Mouse (Mus musculus): ENCODE measurements around the gene Notum. TPM values are rescaled to one million over a fixed set of nuclear protein-coding genes. Genes with fewer than 3 reads are reported as not detected.
A peak's percentile ranks its signal among the peaks of the same experiment; 100 is the strongest.

Gene Notum
- polyA plus RNA-seq, 1 experiment from 2014 or later: 1.6 TPM

DNA sequence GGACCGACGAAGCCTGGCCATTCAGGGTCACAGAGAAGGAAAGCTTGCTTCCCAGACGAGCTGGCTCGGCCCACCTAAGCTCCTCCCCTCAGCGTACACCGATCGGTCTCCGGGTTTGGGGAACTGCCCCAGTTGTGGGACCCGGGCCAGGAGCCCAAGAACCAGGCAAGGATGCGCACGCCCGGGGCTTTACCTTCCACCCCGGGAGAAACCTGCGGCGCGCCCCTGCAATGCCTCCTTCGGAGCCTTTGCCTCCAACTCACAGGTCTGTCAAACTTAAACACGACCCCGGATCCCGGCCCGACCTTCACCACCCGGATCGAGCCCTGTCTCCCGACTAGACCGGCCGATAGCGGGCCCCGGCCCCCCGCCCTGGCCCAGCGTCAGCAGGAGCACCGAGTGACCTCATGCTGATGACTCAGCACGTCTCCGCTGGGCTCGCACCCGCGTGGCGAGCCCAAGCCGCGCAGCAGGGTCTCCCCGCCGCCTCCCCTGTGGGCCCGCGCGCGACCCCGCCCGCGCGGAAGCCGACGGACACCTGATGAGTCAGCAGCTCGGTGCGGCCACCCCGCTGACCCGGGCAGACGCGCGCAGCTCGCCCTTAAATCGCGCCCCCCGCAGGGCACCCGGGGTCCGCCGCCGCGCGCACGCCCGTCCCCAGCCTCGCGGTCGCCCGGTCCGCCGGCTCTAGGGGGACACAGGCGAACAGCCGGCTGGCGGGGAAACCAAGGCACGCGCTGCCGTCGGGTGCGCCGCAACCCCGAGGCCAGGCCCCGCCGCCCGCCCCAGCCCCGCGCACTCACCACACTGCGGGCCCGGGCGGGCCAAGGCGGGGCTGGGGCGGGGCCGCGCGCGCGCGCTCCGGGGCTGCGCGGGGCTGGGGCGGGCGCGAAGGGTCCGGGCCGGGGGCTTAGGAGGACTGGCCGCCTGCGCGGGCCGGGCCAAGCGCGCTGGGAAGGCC, 28.1 kb downstream of the Notum start:
- H3K4me2 ChIP-seq (ENCODE audit: low read length): peak overlapping the region; percentile 76
- H3K4me1 ChIP-seq (ENCODE audit: control insufficient read depth in 2 of 2, insufficient read depth in 2 of 2, low read length in 2 of 2): peaks cover 25 to 31% of the 10 kb centered on the region in 2 experiments
- H3K27ac ChIP-seq (replicated peaks in 1 of 2; ENCODE audit: control insufficient read depth in 1 of 2, insufficient read depth in 1 of 2, low read depth in 2 of 2, low read length in 2 of 2): peak overlapping the region; percentile 75 to 86
- no peaks in the 10 kb centered on the region for H3K27me3 ChIP-seq (ENCODE audit: control insufficient read depth, insufficient read depth, low read length)
- peaks cover 11% of the 10 kb centered on the region for H3K36me3 ChIP-seq (ENCODE audit: control insufficient read depth, insufficient read depth, low read length)
- ATAC-seq (ENCODE audit: insufficient number of reproducible peaks, insufficient read depth, low FRiP score, low read depth): peak; percentile 71
- under 1% methylated on average over 76 of the region's 116 CpGs for WGBS
- peak overlapping the region; percentile 87 to 92 for H3K4me3 ChIP-seq (ENCODE audit: control insufficient read depth in 1 of 2, insufficient read depth in 1 of 2, low read depth in 1 of 2, low read length in 2 of 2)
- no peaks in the 10 kb centered on the region for H3K9me3 ChIP-seq (ENCODE audit: control insufficient read depth, low read length)
- H3K9ac ChIP-seq (ENCODE audit: low read length): peak overlapping the region; percentile 94

DNA sequence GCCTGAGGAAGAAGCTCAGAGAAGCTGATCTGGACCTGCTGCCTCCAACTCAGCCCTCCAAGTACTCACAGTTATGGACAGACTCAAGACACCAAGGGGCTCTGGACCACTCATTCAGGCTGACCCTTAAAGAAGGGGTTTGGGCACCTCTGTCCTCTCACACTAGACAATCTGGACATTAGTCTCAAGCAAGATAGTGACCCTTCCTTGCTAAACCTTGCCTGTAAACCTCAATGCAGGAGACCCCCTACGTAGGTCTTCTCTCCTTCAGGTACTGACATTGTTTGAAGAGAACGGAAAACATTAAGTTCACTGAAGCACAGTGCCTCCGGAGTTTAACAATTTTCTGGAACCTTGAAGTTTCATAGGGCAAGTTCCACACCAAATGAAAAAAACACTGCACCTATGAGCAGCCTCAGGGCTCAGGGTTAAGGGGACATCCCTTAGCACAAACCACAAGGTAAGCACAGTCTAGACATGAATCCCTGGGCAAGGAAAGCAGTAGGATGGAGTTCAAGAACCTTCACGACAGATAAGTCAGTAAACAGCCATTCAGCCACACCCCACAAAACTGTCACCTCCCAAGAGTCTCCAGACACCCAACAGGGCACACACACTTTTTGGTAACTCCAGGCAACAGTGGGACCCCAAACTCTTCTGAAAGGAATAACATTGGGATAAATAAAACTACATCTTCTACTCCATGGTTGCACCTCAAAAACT, 29.1 kb downstream of the Notum start:
- 69% methylated on average over 4 of the region's 4 CpGs for WGBS
- no peak for ATAC-seq (ENCODE audit: insufficient number of reproducible peaks, insufficient read depth, low FRiP score, low read depth)
- Histone ChIP-seq H3K4me3 (ENCODE audit: control insufficient read depth in 1 of 2, insufficient read depth in 1 of 2, low read depth in 1 of 2, low read length in 2 of 2) (peak overlapping the region; percentile 87 to 92), H3K9ac (ENCODE audit: low read length) (peak overlapping the region; percentile 94), H3K9me3 (ENCODE audit: control insufficient read depth, low read length) (no peaks in the 10 kb centered on the region), H3K36me3 (ENCODE audit: control insufficient read depth, insufficient read depth, low read length) (peaks cover 21% of the 10 kb centered on the region), H3K4me1 (ENCODE audit: control insufficient read depth in 2 of 2, insufficient read depth in 2 of 2, low read length in 2 of 2) (peaks cover 25 to 31% of the 10 kb centered on the region in 2 experiments), H3K27ac (replicated peaks in 1 of 2; ENCODE audit: control insufficient read depth in 1 of 2, insufficient read depth in 1 of 2, low read depth in 2 of 2, low read length in 2 of 2) (peak overlapping the region; percentile 17 to 86; a peak in 3 of 4 replicates), H3K4me2 (ENCODE audit: low read length) (peak overlapping the region; percentile 76), H3K27me3 (ENCODE audit: control insufficient read depth, insufficient read depth, low read length) (no peaks in the 10 kb centered on the region)

DNA sequence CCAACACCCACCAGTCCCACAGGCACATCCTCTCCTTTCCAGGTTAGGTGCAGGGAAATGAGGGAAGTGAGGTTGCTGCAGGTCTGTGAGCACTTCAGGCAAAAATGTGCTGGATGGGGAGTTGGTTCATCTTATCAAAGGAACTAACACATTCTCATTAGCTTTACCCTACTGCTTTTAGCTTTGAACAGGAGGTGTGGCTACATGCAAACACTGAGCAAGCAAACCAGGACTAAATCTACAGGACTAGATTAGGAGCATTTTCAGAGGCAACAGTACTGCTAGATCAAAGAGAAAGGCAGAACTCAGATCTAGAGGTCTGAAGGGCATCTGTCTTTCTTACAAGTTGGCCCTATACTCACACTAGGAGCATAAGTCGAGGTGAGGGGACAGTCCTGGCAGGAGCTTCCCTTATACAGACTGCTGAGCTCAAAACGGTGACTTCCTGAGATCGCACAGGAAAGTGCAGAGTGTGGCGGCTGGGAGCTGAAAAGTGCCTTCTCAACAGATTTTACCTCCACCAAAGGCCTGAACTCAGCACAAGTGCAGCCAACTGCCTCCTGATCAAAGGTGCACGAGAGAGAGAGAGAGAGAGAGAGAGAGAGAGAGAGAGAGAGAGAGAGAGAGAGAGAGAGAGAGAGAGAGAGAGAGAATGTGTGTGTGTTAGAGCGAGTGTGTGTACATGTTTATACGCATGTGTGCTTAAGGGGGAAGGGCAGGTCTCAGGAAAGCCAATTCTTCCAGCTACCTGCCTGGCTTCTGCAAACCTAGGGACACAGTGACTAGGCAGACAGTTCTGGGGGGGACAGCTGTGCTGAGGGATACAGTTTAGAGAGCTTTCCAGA, 29.9 kb downstream of the Notum start:
- peak overlapping the region in 1 of 2 experiments; percentile 87; a peak in 1 of 4 replicates for H3K4me3 ChIP-seq (ENCODE audit: control insufficient read depth in 1 of 2, insufficient read depth in 1 of 2, low read depth in 1 of 2, low read length in 2 of 2)
- ATAC-seq (ENCODE audit: insufficient number of reproducible peaks, insufficient read depth, low FRiP score, low read depth): no peak
- H3K4me2 ChIP-seq (ENCODE audit: low read length): peak overlapping the region; percentile 76
- peak overlapping the region in 1 of 2 experiments; percentile 86; a peak in 3 of 4 replicates for H3K27ac ChIP-seq (replicated peaks in 1 of 2; ENCODE audit: control insufficient read depth in 1 of 2, insufficient read depth in 1 of 2, low read depth in 2 of 2, low read length in 2 of 2)
- peaks cover 25 to 31% of the 10 kb centered on the region in 2 experiments for H3K4me1 ChIP-seq (ENCODE audit: control insufficient read depth in 2 of 2, insufficient read depth in 2 of 2, low read length in 2 of 2)
- WGBS: 31% methylated on average over 7 of the region's 7 CpGs
- H3K9ac ChIP-seq (ENCODE audit: low read length): peak overlapping the region; percentile 94
- H3K27me3 ChIP-seq (ENCODE audit: control insufficient read depth, insufficient read depth, low read length): no peaks in the 10 kb centered on the region
- peaks cover 21% of the 10 kb centered on the region for H3K36me3 ChIP-seq (ENCODE audit: control insufficient read depth, insufficient read depth, low read length)
- H3K9me3 ChIP-seq (ENCODE audit: control insufficient read depth, low read length): no peaks in the 10 kb centered on the region

DNA sequence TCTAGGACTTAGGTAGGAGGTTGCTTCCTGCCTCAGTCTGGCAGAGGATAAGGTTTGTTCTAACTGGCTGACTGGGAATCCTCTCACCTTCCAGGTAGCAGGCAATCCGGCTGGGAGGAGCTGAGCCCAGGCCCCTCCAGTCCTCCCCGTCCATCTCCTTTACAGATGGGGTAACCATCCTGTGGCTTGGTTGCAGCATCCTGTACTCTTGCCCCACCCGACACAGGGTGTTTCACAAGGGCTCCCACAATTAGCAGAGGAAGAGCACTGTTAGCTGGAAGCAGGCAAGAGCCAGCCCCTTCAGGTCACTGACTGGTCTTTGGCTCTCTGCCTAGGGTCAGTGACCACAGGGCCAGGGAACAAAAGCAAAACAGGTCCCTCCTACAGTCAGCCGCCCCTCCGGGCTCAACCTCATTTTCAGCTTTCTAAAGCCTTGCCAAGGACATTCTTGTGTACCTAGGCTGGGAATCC, 30.5 kb downstream of the Notum start:
- peaks cover 26 to 36% of the 10 kb centered on the region in 2 experiments for H3K4me1 ChIP-seq (ENCODE audit: control insufficient read depth in 2 of 2, insufficient read depth in 2 of 2, low read length in 2 of 2)
- peaks cover 21% of the 10 kb centered on the region for H3K36me3 ChIP-seq (ENCODE audit: control insufficient read depth, insufficient read depth, low read length)
- H3K9me3 ChIP-seq (ENCODE audit: control insufficient read depth, low read length): no peaks in the 10 kb centered on the region
- 41% methylated on average over 5 of the region's 5 CpGs for WGBS
- 0 out of 4 replicates have a peak overlapping the region, but pooled peaks of 1 of the 2 experiments have one; percentile 2 for H3K4me3 ChIP-seq (ENCODE audit: control insufficient read depth in 1 of 2, insufficient read depth in 1 of 2, low read depth in 1 of 2, low read length in 2 of 2)
- H3K27me3 ChIP-seq (ENCODE audit: control insufficient read depth, insufficient read depth, low read length): no peaks in the 10 kb centered on the region
- peak overlapping the region; percentile 66 for H3K9ac ChIP-seq (ENCODE audit: low read length)
- H3K27ac ChIP-seq (replicated peaks in 1 of 2; ENCODE audit: control insufficient read depth in 1 of 2, insufficient read depth in 1 of 2, low read depth in 2 of 2, low read length in 2 of 2): peak overlapping the region; percentile 9 to 63; a peak in 3 of 4 replicates
- no peak for ATAC-seq (ENCODE audit: insufficient number of reproducible peaks, insufficient read depth, low FRiP score, low read depth)
- H3K4me2 ChIP-seq (ENCODE audit: low read length): peak overlapping the region; percentile 76

DNA sequence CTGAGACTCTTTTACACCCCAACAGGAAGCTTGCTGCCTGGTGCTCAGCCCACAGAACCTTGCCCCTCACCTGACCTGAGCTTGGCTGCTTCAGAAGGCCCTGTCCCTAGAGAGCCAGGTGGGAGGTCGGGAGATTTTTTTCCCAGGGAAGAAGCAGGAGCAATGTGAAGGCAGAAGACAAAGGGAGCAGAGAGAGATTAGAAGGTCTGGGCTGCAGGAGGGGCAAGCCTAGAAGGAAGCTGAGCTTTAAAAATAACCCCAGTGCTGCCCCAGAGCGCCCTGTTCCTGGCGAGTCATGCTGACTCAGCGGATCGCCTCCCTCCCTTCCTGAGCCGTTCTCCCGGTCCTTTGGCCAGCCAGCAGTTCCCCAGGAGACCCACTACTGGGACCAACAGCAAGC, 31.1 kb downstream of the Notum start:
- peaks cover 21% of the 10 kb centered on the region for H3K36me3 ChIP-seq (ENCODE audit: control insufficient read depth, insufficient read depth, low read length)
- peak overlapping the region; percentile 49 to 63 for H3K27ac ChIP-seq (replicated peaks in 1 of 2; ENCODE audit: control insufficient read depth in 1 of 2, insufficient read depth in 1 of 2, low read depth in 2 of 2, low read length in 2 of 2)
- peak overlapping the region; percentile 76 for H3K4me2 ChIP-seq (ENCODE audit: low read length)
- WGBS: 11% methylated on average over 7 of the region's 7 CpGs
- H3K4me1 ChIP-seq (ENCODE audit: control insufficient read depth in 2 of 2, insufficient read depth in 2 of 2, low read length in 2 of 2): peaks cover 30 to 41% of the 10 kb centered on the region in 2 experiments
- no peaks in the 10 kb centered on the region for H3K27me3 ChIP-seq (ENCODE audit: control insufficient read depth, insufficient read depth, low read length)
- no peaks in the 10 kb centered on the region for H3K9me3 ChIP-seq (ENCODE audit: control insufficient read depth, low read length)
- ATAC-seq (ENCODE audit: insufficient number of reproducible peaks, insufficient read depth, low FRiP score, low read depth): no peak
- H3K9ac ChIP-seq (ENCODE audit: low read length): peak overlapping the region; percentile 66
- no peak overlapping the region for H3K4me3 ChIP-seq (ENCODE audit: control insufficient read depth in 1 of 2, insufficient read depth in 1 of 2, low read depth in 1 of 2, low read length in 2 of 2)

DNA sequence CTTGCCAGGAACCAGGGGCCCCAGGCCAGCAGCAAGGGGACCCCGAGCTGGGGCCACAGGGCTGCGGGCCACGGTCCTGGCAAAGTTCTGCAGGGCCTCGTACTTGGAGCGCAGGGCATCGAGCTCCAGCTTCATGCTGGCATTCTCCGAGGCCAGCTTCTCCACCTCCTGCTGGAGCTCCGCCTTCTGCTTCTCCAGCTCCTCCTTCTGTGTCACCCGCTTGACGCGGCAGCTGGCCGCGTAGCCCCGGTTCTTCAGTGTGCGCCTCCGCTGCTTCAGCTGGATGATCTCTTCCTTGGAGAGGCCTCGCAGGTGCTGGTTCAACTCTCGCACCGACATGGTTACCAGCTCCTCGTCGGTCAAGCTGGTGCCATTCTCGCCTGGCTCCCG, 31.6 kb downstream of the Notum start:
- Histone ChIP-seq H3K4me1 (ENCODE audit: control insufficient read depth in 2 of 2, insufficient read depth in 2 of 2, low read length in 2 of 2) (peaks cover 30 to 41% of the 10 kb centered on the region in 2 experiments), H3K27ac (replicated peaks in 1 of 2; ENCODE audit: control insufficient read depth in 1 of 2, insufficient read depth in 1 of 2, low read depth in 2 of 2, low read length in 2 of 2) (peak overlapping the region; percentile 49 to 63; a peak in 2 of 4 replicates), H3K9me3 (ENCODE audit: control insufficient read depth, low read length) (no peaks in the 10 kb centered on the region), H3K27me3 (ENCODE audit: control insufficient read depth, insufficient read depth, low read length) (no peaks in the 10 kb centered on the region), H3K4me3 (ENCODE audit: control insufficient read depth in 1 of 2, insufficient read depth in 1 of 2, low read depth in 1 of 2, low read length in 2 of 2) (no peak overlapping the region), H3K36me3 (ENCODE audit: control insufficient read depth, insufficient read depth, low read length) (peaks cover 21% of the 10 kb centered on the region), H3K4me2 (ENCODE audit: low read length) (peak overlapping the region; percentile 76; the same call in 1 of the 2 replicates), H3K9ac (ENCODE audit: low read length) (no peak overlapping the region)
- ATAC-seq (ENCODE audit: insufficient number of reproducible peaks, insufficient read depth, low FRiP score, low read depth): no peak
- WGBS: 80% methylated on average over 23 of the region's 23 CpGs

Measured in heart, embryonic 14.5 days (tissue).